Mouse (Mus musculus) kidney, postnatal 10 days (tissue): Measurements from ENCODE around the gene Zfp579.
"Not testable (repeated sequence)": the region's sequence is repeated elsewhere in the genome, so short reads cannot be mapped to it uniquely, and the experiment has no call there.

ENCODE experiments used
- DNase-seq: peaks from one replicate; pipeline ENCODE4 v3.0.0; 2021; ENCODE audit warnings: mixed read lengths

Gene Zfp579

DNA sequence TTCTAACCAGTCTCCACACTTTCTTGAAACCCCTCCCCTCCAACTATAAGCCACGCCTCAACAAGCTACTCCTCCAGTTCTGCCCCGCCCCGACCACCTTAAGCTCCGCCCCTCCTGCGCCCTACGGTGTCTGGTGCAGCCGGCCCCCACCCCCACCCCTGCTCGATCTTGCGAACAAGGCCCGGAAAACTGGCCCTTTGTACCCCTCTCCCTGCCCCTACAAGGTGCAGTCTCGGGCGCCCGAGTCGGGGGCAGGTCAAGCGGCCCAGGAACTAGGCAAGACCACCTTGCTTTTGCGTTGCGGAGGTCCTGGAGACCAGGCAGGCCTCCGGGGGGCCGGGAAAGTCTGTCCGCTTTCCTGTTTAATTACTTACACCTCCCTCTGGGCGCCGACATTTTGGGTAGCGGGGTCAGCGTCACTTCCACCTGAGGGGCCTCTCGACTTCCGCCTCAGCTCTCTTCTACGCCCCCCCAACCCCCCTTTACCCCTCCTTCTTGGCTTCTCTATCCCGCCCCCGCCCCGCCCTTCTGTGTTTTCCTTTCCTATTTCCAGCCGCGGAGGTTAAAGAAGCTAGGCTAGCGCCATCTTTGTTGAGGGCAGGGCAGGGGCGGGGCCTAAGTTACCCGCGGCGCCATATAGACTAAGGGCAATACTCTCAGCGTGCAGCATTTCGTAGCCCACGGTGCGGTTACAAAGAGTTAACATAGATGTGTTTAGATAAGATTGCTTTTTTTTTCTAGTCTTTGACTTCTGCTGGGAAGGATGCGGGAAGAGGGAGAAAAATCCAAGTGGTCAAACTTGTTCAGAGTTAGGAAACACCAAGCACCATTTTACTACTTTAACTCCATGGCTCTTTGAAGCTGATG lies 18.5 kb upstream of the Zfp579 start, which contains the start of the genes Zfp524 and Fiz1:
Gene Zfp524 (plus strand): TSS at position 165 of the 867 bp plus-strand sequence.
Gene Fiz1 (minus strand): TSS at position 447 of the 867 bp plus-strand sequence.
- peak; percentile 98 for DNase-seq

DNA sequence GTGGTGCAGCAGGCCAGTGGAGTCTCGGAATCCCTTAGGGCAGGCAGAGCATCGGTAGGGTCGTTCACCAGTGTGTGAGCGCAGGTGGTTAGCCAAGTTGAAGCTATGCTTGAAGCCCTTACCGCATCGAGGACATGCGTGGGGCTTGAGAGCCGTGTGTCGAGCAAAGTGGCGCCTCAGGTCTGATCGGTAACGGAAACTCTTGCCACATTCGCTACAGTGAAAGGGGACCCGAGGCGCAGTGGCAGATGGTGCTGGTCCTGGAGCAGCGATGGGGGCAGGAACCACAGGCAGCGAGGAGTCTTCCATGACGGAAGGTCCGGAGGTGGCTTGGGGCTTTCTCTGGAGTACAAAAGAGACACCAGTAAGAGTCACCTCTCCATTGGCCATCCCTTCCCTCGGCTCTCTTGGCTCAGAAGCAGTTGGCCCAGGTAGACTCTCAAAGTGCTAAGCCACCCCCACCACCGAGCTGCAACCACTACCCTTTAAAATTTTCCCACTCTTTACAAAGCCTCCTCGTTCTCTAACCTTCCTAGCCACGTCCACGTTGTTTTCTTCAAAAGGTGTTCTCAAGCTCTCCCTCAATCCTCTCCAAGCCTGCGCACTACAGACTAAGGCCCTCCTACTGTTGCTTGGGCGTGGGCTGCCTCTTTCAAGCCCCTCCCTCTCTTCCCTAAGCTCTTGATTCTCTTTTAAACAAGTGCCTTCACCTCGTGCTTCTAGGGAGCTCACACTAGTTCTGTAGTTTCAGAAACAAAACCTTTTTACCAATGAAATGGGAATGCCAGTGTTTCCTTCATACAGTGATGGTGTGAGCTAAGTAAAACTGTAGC lies 16.9 kb upstream of the Zfp579 start:
- no peak for DNase-seq

DNA sequence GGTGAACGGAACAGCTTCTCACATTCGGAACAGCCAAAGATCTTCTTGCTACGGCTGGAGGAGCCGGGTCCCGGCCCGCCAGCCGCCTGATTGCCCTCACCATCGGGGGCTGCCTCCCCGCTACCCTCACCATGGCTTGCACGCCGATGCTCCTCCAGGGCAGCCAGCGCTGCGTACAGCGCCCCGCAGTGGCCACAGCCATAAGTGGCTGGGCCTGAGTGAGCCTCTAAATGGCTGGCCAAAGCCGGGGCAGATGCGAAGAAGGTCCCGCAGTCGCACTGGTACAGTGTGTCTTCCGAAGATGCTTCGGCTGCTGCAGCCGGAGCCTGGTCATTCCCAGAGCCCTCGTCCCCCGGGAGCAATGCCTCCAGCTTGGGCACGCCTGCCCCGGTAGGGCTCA lies 12.3 kb upstream of the Zfp579 start:
- DNase-seq = no peak

DNA sequence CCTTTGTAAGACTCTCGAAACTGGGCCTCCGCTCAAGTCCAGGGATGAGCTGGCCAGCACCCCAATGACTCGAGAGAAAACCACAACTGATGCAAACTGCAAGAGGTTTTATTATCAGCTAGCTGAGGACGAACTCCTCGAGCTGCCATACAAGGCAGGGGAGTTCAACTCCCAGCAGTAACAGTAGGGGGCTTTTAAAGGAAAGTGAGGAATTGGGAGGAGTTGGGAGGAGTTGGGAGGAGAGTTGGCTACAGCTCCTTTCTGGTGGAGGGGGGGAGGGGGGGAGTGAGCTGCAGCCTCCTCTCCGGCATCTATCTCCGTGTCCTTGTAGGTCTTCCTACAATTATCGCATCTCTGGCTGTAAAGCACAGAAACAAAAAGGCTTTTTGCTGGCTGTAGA lies 6.9 kb upstream of the Zfp579 start:
- DNase-seq = not testable (repeated sequence)

DNA sequence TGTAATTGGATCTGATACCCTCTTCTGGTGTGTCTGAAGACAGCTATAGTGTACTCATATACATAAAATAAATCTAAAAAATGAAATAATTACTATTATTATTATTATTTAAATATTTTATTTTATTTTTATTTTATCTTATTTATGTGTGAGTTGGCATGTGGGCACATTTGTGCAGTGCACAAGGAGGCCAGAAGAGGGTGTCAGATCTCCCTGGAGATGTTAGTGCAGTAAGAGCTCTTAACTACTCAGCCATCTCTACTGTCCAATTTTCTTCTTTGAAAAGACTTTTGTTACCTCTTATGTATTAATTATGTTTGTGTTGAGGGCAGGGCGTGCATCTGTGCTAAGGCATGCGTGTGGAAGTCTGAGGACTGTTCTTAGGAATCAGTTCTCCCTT lies 3.9 kb upstream of the Zfp579 start:
- DNase-seq = peak; percentile 45

DNA sequence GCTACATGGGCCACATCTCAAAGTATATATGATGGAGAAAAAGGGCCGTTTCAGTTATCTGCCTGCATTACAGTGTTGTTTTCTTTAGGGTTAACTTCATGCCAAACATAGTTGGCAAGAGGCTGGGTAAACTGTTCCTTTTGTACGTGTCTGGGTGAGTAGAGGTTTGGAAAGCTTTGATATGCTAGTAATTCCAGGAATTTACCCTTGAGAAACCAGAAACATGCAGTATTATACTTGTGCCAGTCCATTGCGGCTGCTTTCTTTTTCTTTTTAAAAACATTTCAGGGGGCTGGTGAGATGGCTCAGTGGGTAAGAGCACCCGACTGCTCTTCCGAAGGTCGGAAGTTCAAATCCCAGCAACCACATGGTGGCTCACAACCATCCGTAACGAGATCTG lies 976 bp upstream of the Zfp579 start:
- DNase-seq = no peak

DNA sequence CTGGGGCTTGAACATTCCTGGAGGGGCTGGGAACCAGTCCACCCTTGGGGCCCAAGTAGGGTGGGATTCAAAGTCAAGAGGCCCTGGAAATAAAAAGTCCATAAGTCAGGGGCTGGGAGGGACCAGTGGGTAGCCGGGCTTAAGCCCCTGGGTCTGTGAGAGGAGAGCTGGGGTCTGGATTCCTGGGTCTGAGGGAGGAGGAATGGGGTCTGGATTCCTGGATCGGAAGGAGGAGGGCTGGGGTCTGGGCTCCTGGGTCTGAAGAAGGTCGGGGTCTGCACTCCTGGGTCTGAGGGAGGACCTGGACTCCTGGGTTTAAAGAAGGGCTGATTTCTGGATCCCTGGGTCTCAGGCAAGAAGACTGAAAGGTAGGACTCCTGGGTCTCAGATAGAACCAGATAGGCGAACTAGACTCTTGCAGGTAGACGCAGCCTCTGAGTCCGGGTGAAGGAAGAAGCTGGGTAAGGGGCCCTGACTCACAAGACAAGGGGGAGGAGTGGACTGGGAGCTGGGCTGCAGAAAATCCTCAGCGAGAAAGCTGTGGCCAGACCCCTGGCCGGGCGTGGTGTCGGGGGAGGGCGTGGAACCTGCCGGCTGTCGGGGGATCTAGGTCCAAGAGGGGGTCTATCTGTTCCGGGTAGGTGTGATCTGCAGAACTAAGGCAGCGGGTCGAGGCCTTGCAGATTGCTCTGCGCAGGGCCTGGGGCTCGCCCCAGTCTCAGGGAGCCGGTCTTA lies 523 bp downstream of the Zfp579 start:
- DNase-seq = no peak

DNA sequence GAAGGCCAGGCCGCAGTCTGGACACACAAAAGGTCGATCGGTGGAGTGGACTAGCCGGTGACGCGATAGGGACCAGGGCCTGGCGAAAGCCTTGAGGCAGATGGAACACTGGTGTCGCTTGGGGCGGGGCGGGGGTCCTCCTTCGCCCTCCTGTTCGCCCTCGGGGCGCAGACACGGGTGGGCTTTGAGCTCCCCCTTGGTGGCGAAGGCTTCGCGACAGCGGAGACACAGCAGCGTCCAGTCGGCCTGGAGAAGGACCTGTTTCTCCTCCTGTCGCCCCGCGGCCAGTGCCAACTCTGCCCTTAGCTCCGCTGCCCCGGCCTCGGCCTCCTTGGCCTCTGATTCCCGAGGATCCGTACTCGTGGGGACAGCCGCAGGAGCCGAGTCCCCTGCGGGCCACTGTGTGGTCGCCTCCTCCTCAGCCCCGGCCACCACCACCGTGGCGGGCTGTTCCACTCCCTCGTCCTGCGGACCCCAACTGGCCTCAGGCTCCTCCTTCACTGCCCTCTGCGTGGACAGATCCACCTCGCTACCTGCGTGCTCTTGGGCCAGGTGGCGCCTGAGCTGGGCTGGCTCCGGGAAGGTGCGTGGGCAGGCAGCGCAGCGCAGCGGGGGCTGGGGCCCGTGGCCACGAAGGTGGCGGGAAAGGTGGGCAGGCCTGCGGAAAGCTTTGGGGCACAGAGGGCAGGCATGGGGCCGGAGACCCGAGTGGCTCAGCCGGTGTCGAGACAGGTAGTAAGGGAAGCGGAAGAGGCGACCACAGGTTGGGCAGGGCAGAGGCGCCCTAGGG lies 1.8 kb downstream of the Zfp579 start:
- no peak for DNase-seq

DNA sequence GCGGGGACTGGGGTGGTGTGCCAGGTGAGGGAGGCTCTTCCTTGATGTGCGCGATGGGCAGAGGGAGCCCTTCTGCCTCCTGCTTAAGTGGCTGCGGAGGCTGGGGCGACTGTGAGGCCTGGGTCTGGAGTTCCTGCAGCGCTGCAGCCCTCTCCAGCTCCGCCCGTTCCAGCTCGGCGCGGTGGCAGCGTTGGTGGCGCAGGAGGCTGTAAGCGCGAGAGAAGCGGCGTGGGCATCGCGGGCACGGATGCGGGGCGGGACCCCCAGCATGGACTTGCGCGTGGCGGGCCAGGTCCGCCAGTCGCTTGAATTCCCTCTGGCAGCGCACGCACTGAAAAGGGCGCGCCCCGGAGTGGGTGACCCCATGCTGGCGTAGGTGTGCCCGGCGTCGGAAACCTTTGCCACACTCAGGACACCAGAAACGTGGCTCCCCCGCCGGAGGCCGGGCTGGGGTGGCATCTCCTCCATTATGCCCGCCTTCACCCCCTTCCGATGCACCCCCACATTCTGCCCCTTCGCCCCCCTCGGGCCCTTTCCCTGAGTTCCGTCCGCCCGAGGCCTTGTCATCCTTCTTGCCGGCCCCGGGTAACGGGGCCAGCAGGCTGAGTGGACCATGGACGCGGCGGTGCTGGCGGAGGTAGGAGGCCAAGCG lies 2.5 kb downstream of the Zfp579 start:
- DNase-seq = no peak

DNA sequence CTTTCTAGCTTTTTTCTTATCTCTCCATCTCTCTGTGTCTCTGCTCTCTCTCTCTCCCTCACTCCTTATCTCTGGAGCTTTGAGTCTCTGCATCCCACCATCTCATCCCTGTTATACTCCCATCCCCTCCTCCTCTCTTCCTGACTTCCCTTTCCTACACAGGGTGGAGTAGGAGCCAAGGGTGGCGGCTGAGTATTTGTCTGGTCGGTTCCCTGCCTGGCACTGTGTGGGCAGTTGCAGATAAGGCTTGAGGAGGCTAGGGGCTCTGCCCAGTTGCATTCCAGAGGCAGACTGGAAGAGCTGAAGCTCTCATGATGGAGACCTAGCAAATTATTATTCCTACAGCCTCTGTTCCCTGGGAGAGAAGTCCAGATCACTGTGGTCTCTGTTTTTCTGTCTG lies 7.7 kb downstream of the Zfp579 start:
- no peak for DNase-seq

DNA sequence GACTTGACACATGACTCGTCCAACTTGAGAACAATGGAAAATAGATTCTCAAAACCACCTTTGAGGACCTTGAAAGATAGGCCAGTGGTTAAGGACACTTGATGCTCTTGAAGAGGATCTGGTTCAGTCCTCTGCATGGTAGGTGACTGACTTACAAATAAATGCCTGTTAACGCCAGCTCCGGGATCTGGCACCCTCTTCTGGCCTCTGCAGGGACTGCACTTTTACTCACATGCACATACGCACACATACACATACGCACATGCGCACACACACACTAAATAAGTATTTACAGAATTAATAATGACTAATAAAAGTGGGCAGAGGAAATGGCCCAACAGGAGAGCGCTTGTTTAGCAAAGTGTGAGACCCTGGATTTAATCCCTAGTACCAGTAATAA lies 19.1 kb downstream of the Zfp579 start:
- DNase-seq = no peak

DNA sequence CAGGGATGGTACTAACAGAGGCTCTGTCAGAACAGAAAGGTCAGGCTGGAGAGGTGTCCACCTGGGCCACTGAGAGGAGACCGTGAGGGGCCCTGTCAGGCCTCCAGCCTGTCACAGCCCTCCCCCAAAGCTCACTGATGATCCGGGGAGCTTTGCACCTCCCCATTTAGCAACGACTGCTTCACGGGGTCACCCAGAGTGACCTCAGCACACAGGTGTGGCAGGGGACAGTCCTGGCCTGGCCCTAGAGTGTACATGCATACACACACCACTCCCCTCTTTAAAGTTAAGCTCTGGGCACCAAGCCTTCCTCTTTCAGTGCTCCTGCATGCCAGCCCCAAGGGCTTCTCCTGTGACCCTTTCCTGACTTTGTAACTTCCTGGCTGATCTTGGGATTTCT lies 20.5 kb downstream of the Zfp579 start:
- DNase-seq = no peak

DNA sequence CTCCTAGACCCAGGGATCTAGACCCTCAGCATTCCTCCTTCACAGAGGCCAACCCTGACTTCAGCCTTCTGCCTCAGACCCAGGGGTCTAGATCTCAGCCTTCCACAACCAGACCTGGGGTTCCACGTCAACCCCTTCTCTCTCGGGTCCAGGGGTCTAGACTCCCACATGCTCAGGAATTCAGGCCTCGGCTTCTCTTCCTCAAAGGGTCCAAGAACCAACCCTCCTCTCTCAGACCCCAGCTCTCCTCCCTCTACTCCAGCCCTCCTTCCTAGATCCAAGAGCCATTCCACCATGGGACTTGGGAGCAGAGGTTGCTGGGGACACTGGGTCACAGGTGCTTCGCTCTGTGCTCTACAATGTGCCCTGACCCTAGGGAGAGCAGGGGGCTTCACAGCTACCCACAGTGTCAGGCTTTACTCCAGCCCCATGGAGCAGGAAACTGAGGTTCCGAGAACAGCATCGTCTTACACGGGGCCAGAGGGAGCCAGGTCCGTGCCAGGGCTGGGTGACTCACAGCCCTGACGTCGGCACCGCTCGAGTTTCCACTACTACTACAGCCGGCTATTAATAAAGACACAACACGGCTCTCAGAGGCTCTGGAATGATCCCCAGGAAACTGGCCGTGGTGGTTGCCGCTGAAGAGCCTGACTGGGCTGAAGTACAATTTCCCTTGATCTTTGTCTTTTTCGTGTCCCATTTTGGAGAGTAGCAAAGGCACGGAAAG lies 23.5 kb downstream of the Zfp579 start:
- peak; percentile 40 for DNase-seq

DNA sequence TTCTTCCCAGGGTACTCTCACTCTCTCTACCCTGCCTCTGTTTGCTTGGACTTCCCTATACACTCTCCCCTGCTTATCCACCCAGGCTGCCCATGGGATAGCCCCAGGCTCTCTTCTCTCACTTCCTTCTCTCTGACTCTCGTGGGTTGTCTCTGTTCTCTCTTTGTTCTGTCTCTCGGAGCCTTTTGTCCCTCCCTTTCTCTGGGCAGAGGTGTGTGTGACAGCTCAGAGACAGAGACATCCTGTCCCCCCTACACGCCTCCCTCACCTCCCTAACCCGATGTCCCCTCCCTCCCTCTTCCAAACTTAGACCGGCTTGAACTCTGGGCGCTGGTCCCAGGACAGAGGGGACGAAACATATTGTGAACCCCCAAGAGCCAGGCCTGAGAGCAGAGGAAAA lies 24.2 kb downstream of the Zfp579 start:
- no peak for DNase-seq

DNA sequence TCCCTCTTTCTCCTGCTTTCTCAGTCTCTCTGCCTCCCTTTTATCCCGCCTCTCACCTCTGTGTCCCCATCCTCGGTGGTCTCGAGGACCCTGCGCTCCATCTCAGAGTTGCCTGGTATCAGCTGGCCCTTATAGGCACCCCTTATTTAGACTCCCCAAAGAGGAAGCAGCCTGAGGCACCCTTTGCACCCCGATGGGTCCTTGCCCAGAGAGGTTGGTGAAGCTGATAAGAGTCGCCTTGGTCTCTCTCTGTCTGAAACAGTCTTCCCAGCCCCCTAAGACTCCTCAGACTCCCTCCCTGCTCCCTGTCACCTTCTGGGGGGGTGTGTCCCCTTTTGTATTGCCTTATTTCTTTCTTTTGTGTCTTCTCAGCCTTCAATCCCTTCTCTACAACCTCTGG lies 24.9 kb downstream of the Zfp579 start, which contains the start of gene Sbk3:
Gene Sbk3 (minus strand): TSS at position 101 of the 400 bp plus-strand sequence.
- DNase-seq = no peak

DNA sequence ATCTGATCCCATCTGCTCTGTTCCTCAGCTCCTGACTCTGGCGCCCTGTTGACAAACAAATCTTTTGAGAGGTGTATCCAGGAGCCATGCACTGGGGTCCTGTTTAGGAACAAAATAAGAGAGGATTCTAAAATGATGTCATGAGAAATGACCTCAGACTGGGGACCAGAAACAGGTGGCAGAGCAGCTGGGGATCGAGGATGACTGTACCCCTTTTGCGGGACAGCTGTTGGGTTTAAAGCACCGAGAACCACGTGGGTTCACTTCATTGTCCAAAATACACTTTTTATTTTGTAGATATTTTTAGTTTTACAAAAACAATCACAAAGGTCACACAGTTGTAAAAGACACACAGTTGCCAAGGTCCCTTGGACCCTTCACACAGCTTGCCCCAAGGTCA lies 31.0 kb downstream of the Zfp579 start:
- DNase-seq = no peak

DNA sequence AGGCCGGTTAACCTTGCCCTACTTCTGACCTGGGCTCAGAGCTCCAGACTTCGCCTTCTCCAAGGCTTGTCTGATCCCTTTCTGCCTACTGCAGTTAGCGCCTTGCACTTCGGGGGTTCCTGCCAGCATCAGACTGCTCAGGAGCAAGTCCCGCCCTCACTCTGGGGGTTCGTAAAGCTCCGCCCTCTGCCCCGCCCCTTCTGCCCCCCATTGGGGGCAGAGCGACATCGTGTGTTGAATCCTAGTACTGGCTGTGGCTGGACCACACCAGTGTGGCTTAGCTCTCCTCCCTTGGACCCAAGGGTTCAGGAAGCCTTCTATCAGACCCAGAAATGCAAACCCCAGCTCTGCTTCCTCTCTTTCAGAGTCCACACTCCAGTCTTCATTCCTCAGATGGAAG lies 31.7 kb downstream of the Zfp579 start, which contains the start of gene Sbk2:
Gene Sbk2 (minus strand): TSS at position 135 of the 400 bp plus-strand sequence.
- DNase-seq = peak; percentile 90

DNA sequence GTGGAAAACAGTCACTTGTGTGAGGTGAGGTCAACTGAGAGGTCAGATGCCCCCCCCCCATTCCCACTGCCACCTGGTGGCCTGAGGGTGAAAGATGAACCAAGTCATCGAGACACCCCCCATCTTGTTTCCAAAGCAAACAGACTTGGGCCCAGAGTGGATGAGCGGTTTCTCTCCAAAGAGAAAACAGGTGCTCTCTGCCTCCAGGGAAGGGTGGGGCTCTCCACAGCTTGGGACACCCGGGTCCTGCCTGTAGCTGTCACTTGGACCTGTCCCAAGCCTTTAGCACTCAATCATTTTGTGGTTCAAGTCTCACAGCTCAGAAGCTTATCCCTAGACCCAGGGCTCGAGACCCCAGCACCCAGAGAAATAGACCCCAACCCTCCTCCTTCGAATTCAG lies 32.4 kb downstream of the Zfp579 start:
- DNase-seq = no peak

DNA sequence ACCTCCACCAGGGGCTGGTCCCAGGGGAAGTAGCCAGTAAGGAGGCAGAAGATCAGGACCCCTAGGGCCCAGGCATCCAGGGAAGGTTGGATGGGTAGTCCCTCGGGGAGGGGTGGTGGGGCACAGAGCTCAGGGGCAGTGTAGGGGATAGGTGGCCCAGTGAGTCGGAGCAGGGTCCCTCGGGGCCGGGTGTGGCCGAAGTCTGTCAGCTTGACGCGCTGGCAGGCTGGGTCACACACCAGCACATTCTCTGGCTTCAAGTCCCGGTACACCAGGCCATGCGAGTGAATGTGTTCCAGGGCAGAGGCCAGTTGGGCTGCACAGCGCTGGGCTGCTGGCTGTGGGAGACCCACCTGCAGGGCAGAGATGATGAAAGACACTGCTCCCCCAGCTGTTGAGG lies 38.6 kb downstream of the Zfp579 start:
- DNase-seq = no peak

DNA sequence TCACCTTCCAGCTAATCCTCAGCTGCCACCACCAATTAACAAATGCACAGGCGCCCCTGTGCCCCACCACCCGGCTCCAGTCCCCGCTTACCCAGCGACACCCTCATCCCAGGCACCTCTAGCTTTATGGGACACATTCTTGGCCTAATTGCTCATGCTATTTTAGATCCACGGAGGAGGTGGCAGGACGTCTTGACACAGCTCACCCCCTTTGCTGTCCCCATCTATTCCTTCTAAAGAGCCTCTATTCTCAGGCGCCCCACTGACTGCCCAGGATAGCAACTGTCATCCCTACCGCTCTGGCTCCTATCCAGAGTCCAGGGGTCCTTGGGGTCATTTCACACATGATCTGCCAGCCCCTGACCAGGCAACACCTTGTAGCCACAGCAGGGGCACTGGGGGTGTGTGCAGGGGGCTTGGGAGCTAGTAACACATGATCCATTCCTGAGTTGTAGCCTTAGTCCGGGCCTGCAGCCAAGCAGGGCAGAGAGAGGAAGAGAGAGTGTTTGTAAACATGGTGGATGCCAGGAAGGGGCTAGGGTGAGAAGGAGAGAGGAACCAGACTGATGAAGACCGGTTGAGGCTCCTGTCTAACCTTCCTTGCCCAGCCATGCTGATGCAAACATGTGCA lies 42.0 kb downstream of the Zfp579 start:
- no peak for DNase-seq
